Mouse (Mus musculus): ENCODE data around the gene Egln1. TPM values are rescaled to one million over a fixed set of nuclear protein-coding genes. Genes with fewer than 3 reads are reported as not detected.

The Egln1 gene
- polyA plus RNA-seq, 1 experiment from 2014 or later = 15.0 TPM

- Histone ChIP-seq H3K27ac (no peak overlapping the region), H3K4me3 (no peak overlapping the region), H3K27me3 (no peaks in the 10 kb centered on the region), H3K9me3 (no peaks in the 10 kb centered on the region), H3K9ac (no peak overlapping the region), H3K36me3 (no peaks in the 10 kb centered on the region), H3K4me2 (no peak overlapping the region), H3K4me1 (peaks cover 20% of the 10 kb centered on the region)
- 93% methylated on average over 8 of the region's 8 CpGs for WGBS
- no peak for ATAC-seq (ENCODE audit: insufficient number of reproducible peaks, insufficient read depth, low FRiP score, low TSS enrichment, low read depth)
These were observed 15.8 kb upstream of the Egln1 start for GRCm38 (mm10) chr8:124964966-124965365.

- no peaks in the 10 kb centered on the region for H3K36me3 ChIP-seq
- peaks cover 21% of the 10 kb centered on the region for H3K4me1 ChIP-seq
- no peak for ATAC-seq (ENCODE audit: insufficient number of reproducible peaks, insufficient read depth, low FRiP score, low TSS enrichment, low read depth)
- no peaks in the 10 kb centered on the region for H3K27me3 ChIP-seq
- 92% methylated on average over 5 of the region's 5 CpGs for WGBS
- no peak overlapping the region for H3K4me3 ChIP-seq
- H3K9me3 ChIP-seq = no peaks in the 10 kb centered on the region
- no peak overlapping the region for H3K9ac ChIP-seq
- no peak overlapping the region for H3K4me2 ChIP-seq
- no peak overlapping the region for H3K27ac ChIP-seq
These were observed 14.1 kb upstream of the Egln1 start for GRCm38 (mm10) chr8:124963246-124963645.

GRCm38 (mm10) chr8:124960226-124960880 is 11.2 kb upstream of the Egln1 start:
- peak overlapping the region; percentile 62 for H3K27ac ChIP-seq

GRCm38 (mm10) chr8:124959462-124960225 is 10.5 kb upstream of the Egln1 start:
- ATAC-seq (ENCODE audit: insufficient number of reproducible peaks, insufficient read depth, low FRiP score, low TSS enrichment, low read depth) = peak; percentile 44; the same call in 1 of the 2 replicates
- H3K27ac ChIP-seq = peak overlapping the region; percentile 62
- H3K9ac ChIP-seq = no peak overlapping the region
- WGBS = 56% methylated on average over 8 of the region's 8 CpGs
- no peak overlapping the region for H3K4me3 ChIP-seq
- peak overlapping the region; percentile 5; the same call in 1 of the 2 replicates for H3K4me2 ChIP-seq
- peaks cover 21% of the 10 kb centered on the region for H3K4me1 ChIP-seq
- H3K9me3 ChIP-seq = no peaks in the 10 kb centered on the region
- no peaks in the 10 kb centered on the region for H3K36me3 ChIP-seq
- H3K27me3 ChIP-seq = no peaks in the 10 kb centered on the region

More at GRCm38 (mm10) chr8:124960226-124960880, 11.2 kb upstream of the Egln1 start:
- no peaks in the 10 kb centered on the region for H3K9me3 ChIP-seq
- no peaks in the 10 kb centered on the region for H3K27me3 ChIP-seq
- WGBS = 18% methylated on average over 8 of the region's 8 CpGs
- peaks cover 21% of the 10 kb centered on the region for H3K4me1 ChIP-seq
- H3K4me3 ChIP-seq = no peak overlapping the region
- ATAC-seq (ENCODE audit: insufficient number of reproducible peaks, insufficient read depth, low FRiP score, low TSS enrichment, low read depth) = no peak
- H3K9ac ChIP-seq = no peak overlapping the region
- H3K4me2 ChIP-seq = peak overlapping the region; percentile 5; the same call in 1 of the 2 replicates
- no peaks in the 10 kb centered on the region for H3K36me3 ChIP-seq

- 64% methylated on average over 8 of the region's 8 CpGs for WGBS
- no peak overlapping the region for H3K9ac ChIP-seq
- no peak for ATAC-seq (ENCODE audit: insufficient number of reproducible peaks, insufficient read depth, low FRiP score, low TSS enrichment, low read depth)
These were observed 5.5 kb upstream of the Egln1 start for GRCm38 (mm10) chr8:124954572-124955082.

GRCm38 (mm10) chr8:124953188-124953587 is 4.1 kb upstream of the Egln1 start:
- H3K36me3 ChIP-seq = no peaks in the 10 kb centered on the region
- H3K4me2 ChIP-seq = no peak overlapping the region
- WGBS = 89% methylated on average over 7 of the region's 7 CpGs
- H3K4me3 ChIP-seq = no peak overlapping the region
- H3K27me3 ChIP-seq = no peaks in the 10 kb centered on the region
- H3K9ac ChIP-seq = no peak overlapping the region
- H3K27ac ChIP-seq = no peak overlapping the region
- no peaks in the 10 kb centered on the region for H3K9me3 ChIP-seq
- no peak for ATAC-seq (ENCODE audit: insufficient number of reproducible peaks, insufficient read depth, low FRiP score, low TSS enrichment, low read depth)
- H3K4me1 ChIP-seq = peaks cover 14% of the 10 kb centered on the region

More at GRCm38 (mm10) chr8:124954572-124955082, 5.5 kb upstream of the Egln1 start:
- Histone ChIP-seq H3K4me2 (no peak overlapping the region), H3K9me3 (no peaks in the 10 kb centered on the region), H3K4me1 (peaks cover 21% of the 10 kb centered on the region), H3K27me3 (no peaks in the 10 kb centered on the region), H3K27ac (no peak overlapping the region), H3K36me3 (no peaks in the 10 kb centered on the region), H3K4me3 (no peak overlapping the region)

- Histone ChIP-seq H3K36me3 (no peaks in the 10 kb centered on the region), H3K9me3 (no peaks in the 10 kb centered on the region), H3K27ac (0 out of 2 replicates have a peak overlapping the region, but pooled peaks have one; percentile 23), H3K4me3 (peak overlapping the region; percentile 89), H3K4me2 (peak overlapping the region; percentile 89), H3K9ac (peak overlapping the region; percentile 17; the same call in 1 of the 2 replicates), H3K27me3 (no peaks in the 10 kb centered on the region), H3K4me1 (peaks cover 29% of the 10 kb centered on the region)
- ATAC-seq (ENCODE audit: insufficient number of reproducible peaks, insufficient read depth, low FRiP score, low TSS enrichment, low read depth) = no peak
- WGBS = 33% methylated on average over 2 of the region's 2 CpGs
These were observed 1.7 kb upstream of the Egln1 start for GRCm38 (mm10) chr8:124950865-124951264.

GRCm38 (mm10) chr8:124950069-124950456 is 939 bp upstream of the Egln1 start:
- peak overlapping the region; percentile 94 for H3K27ac ChIP-seq
- no peaks in the 10 kb centered on the region for H3K9me3 ChIP-seq
- no peak for ATAC-seq (ENCODE audit: insufficient number of reproducible peaks, insufficient read depth, low FRiP score, low TSS enrichment, low read depth)
- H3K4me1 ChIP-seq = peaks cover 37% of the 10 kb centered on the region
- peak overlapping the region; percentile 89 for H3K4me3 ChIP-seq
- H3K9ac ChIP-seq = peak overlapping the region; percentile 93
- H3K4me2 ChIP-seq = peak overlapping the region; percentile 89
- no peaks in the 10 kb centered on the region for H3K27me3 ChIP-seq
- WGBS = 33% methylated on average over 10 of the region's 10 CpGs
- H3K36me3 ChIP-seq = no peaks in the 10 kb centered on the region

GRCm38 (mm10) chr8:124948733-124949111 is 402 bp downstream of the Egln1 start:
- H3K4me1 ChIP-seq = peaks cover 46% of the 10 kb centered on the region
- peak overlapping the region; percentile 93 for H3K9ac ChIP-seq
- H3K4me2 ChIP-seq = peak overlapping the region; percentile 89
- peak overlapping the region; percentile 89 for H3K4me3 ChIP-seq
- 0 out of 2 replicates have a peak, but pooled peaks have one; percentile 28 for ATAC-seq (ENCODE audit: insufficient number of reproducible peaks, insufficient read depth, low FRiP score, low TSS enrichment, low read depth)
- no peaks in the 10 kb centered on the region for H3K9me3 ChIP-seq
- H3K36me3 ChIP-seq = no peaks in the 10 kb centered on the region
- 0% methylated on average over 32 of the region's 62 CpGs for WGBS
- peak overlapping the region; percentile 94 for H3K27ac ChIP-seq
- no peaks in the 10 kb centered on the region for H3K27me3 ChIP-seq

GRCm38 (mm10) chr8:124947865-124948732 is 1.0 kb downstream of the Egln1 start:
- Histone ChIP-seq H3K9me3 (no peaks in the 10 kb centered on the region), H3K9ac (peak overlapping the region; percentile 93), H3K4me1 (peaks cover 47% of the 10 kb centered on the region), H3K4me3 (peak overlapping the region; percentile 89), H3K27me3 (no peaks in the 10 kb centered on the region), H3K27ac (peak overlapping the region; percentile 94), H3K36me3 (no peaks in the 10 kb centered on the region), H3K4me2 (peak overlapping the region; percentile 89)
- no peak for ATAC-seq (ENCODE audit: insufficient number of reproducible peaks, insufficient read depth, low FRiP score, low TSS enrichment, low read depth)
- under 1% methylated on average over 67 of the region's 67 CpGs for WGBS

- Histone ChIP-seq H3K9ac (no peak overlapping the region), H3K36me3 (peaks cover 20% of the 10 kb centered on the region), H3K27me3 (no peaks in the 10 kb centered on the region), H3K4me3 (no peak overlapping the region), H3K4me1 (peaks cover 33% of the 10 kb centered on the region), H3K4me2 (no peak overlapping the region), H3K9me3 (no peaks in the 10 kb centered on the region), H3K27ac (no peak overlapping the region)
- ATAC-seq (ENCODE audit: insufficient number of reproducible peaks, insufficient read depth, low FRiP score, low TSS enrichment, low read depth) = no peak
- 46% methylated on average over 7 of the region's 7 CpGs for WGBS
These were observed 4.7 kb downstream of the Egln1 start for GRCm38 (mm10) chr8:124944406-124944805.

Measured in embryonic facial prominence, embryonic 13.5 days (tissue).